Mouse (Mus musculus) midbrain, embryonic 14.5 days (tissue): ENCODE measurements at regions not wholly inside any gene's neighbourhood (a gene's known extent, or its start where the extent isn't known, plus 50 kb on each side); places are given as distances from the start of the nearest gene placed in this dataset.

Experiments used
- ATAC-seq: fragments of 200-750 bp; cut with Nextera tagmentation; 2 replicates; pipeline ENCODE4 v1.8.0; 2017; ENCODE audit warnings: moderate number of reproducible peaks, moderate library complexity; ENCODE audit not compliant: low FRiP score, low TSS enrichment
- DNase-seq: peaks from one replicate; pipeline ENCODE4 v3.0.0-alpha.2; 2015
- H3K27ac ChIP-seq: fragments of 300-500 bp; sonication (generic); replicated peaks from 2 replicates; pipeline ENCODE4 v1.5.1; 2014; ENCODE audit warnings: mild to moderate bottlenecking, low read depth, low read length, moderate library complexity
- H3K27me3 ChIP-seq: fragments of 300-500 bp; sonication (generic); 2 replicates; pipeline ENCODE4 v1.6.1; 2014; ENCODE audit warnings: low read length, control low read depth, mixed read lengths; ENCODE audit not compliant: control insufficient read depth, insufficient read depth
- H3K36me3 ChIP-seq: fragments of 300-500 bp; sonication (generic); 2 replicates; pipeline ENCODE4 v1.6.1; 2014; ENCODE audit warnings: low read length, control low read depth; ENCODE audit not compliant: control insufficient read depth, insufficient read depth
- H3K4me1 ChIP-seq: fragments of 300-500 bp; sonication (generic); 2 replicates; pipeline ENCODE4 v1.6.1; 2014; ENCODE audit warnings: mild to moderate bottlenecking, antibody characterized with exemption, low read length, control low read depth; ENCODE audit not compliant: control insufficient read depth, insufficient read depth
- H3K4me2 ChIP-seq: fragments of 300-500 bp; sonication (generic); 2 replicates; pipeline ENCODE4 v1.6.1; 2014; ENCODE audit warnings: mild to moderate bottlenecking, low read length, moderate library complexity
- H3K4me3 ChIP-seq: fragments of 300-500 bp; sonication (generic); replicated peaks from 2 replicates; pipeline ENCODE4 v1.5.1; 2014; ENCODE audit warnings: low read depth, low read length
- H3K9ac ChIP-seq: fragments of 300-500 bp; sonication (generic); replicated peaks from 2 replicates; pipeline ENCODE4 v1.6.1; 2014; ENCODE audit warnings: mild to moderate bottlenecking, low read length, moderate library complexity
- H3K9me3 ChIP-seq: fragments of 300-500 bp; sonication (generic); 2 replicates; pipeline ENCODE4 v1.6.1; 2016; ENCODE audit warnings: low read length, control low read depth, mixed read lengths; ENCODE audit not compliant: control insufficient read depth
- whole genome bisulfite sequencing: fragments of 180-500 bp; shearing (Covaris S2); extraction: QIAGEN DNeasy Blood & Tissue Kit; methylation state at CpG from one replicate; pipeline ENCODE4 v1.1.7; 2014; 5-methylcytosine and 5-hydroxymethylcytosine counted together

- Histone ChIP-seq H3K4me3 (no peak overlapping the region), H3K9ac (no peak overlapping the region), H3K4me2 (no peak overlapping the region), H3K27ac (no peak overlapping the region), H3K4me1 (no peaks in the 10 kb centered on the region), H3K36me3 (no peaks in the 10 kb centered on the region), H3K9me3 (no peaks in the 10 kb centered on the region), H3K27me3 (no peaks in the 10 kb centered on the region)
- peak; percentile 79 for DNase-seq
- ATAC-seq: peak; percentile 58; the same call in 1 of the 2 replicates
- 24% methylated on average over 9 of the region's 9 CpGs for WGBS
Measured at GRCm38 (mm10) chr12:109839126-109839587, 239.0 kb upstream of the Rtl1 start.

DNA sequence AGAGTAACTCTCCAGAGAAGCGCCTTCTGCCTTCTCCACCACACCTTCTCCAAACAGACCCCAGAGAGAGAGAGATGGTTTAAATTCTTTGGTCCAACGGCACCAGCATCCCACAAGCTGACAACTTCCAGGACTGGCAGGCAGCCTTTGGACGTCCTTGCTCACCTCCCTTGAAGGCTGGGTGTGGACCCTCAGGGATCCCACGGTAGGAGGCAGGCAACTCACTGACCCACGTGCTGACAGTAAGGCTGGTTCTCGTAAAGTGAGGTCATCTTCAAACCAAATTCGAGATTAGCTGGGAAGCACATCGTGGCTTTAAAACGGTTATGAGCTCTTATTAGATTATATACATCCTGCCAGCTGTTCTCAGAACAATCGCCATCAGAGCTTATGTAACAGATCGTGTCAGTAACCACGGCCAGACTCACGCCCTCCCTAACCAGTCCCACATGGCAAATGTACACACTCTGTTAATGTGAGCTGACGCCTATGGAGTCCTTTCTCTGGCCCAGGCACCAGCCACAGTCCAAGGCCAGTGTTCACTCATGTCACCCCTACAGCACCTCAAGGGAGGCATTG is 239.9 kb upstream of the Rtl1 start:
- Histone ChIP-seq H3K4me3 (no peak overlapping the region), H3K27me3 (no peaks in the 10 kb centered on the region), H3K4me2 (no peak overlapping the region), H3K27ac (no peak overlapping the region), H3K36me3 (no peaks in the 10 kb centered on the region), H3K4me1 (no peaks in the 10 kb centered on the region), H3K9ac (no peak overlapping the region), H3K9me3 (no peaks in the 10 kb centered on the region)
- 70% methylated on average over 14 of the region's 14 CpGs for WGBS
- ATAC-seq (no peak), DNase-seq (no peak)

DNA sequence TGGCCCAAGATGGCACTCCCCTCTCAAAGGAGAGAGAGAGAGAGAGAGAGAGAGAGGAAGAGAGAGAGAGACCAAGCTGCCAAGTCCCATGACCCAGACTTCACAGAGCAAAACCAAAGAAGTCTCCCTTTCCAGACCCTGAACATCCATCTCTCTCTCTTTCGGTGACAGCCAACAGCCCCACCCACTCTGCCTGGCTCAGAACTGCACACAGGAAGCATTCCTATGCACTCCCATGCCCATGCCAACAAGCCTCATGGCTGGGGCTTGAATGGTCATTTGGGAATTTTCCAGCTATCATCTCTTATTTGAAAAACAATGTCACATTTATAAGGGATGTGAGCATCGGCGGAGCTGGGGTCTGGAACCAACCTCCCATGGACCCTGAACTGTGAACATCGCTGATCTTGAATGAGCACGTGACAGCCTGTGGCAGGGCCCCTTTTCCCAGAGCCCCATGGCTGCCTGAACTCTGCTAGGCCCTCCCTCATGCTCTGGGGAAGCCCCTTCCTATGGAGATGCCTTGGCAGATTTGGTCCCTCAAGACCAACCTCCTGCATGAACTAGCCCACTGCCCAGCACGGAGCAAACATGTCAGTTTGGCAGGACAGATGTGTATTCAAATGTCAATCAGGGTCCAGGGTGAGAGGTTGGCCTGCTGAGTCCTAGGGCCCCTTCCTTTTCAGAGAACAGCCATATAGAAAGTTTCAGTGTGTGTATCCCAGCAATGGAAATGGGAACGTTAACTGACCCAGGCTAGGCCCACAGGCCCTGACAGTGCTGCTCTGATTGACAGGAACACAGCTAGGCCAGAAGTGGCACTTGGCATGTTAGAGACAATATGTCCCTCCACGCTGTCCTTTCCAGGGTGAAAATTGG is 244.8 kb upstream of the Rtl1 start:
- no peak overlapping the region for H3K27ac ChIP-seq
- ATAC-seq: no peak
- H3K9ac ChIP-seq: no peak overlapping the region
- H3K4me3 ChIP-seq: no peak overlapping the region
- H3K4me1 ChIP-seq: 0 out of 2 replicates have a peak, but pooled peaks cover 5% of the 10 kb centered on the region
- no peaks in the 10 kb centered on the region for H3K9me3 ChIP-seq
- no peaks in the 10 kb centered on the region for H3K36me3 ChIP-seq
- 35% methylated on average over 8 of the region's 8 CpGs for WGBS
- DNase-seq: no peak
- no peaks in the 10 kb centered on the region for H3K27me3 ChIP-seq
- no peak overlapping the region for H3K4me2 ChIP-seq

GRCm38 (mm10) chr12:109845602-109845906 is 245.4 kb upstream of the Rtl1 start:
- Histone ChIP-seq H3K4me1 (0 out of 2 replicates have a peak, but pooled peaks cover 5% of the 10 kb centered on the region), H3K27me3 (no peaks in the 10 kb centered on the region), H3K36me3 (no peaks in the 10 kb centered on the region), H3K9me3 (no peaks in the 10 kb centered on the region), H3K9ac (no peak overlapping the region), H3K4me3 (no peak overlapping the region), H3K4me2 (no peak overlapping the region), H3K27ac (no peak overlapping the region)
- no peak for ATAC-seq
- WGBS: 26% methylated on average over 5 of the region's 5 CpGs
- DNase-seq: no peak

DNA sequence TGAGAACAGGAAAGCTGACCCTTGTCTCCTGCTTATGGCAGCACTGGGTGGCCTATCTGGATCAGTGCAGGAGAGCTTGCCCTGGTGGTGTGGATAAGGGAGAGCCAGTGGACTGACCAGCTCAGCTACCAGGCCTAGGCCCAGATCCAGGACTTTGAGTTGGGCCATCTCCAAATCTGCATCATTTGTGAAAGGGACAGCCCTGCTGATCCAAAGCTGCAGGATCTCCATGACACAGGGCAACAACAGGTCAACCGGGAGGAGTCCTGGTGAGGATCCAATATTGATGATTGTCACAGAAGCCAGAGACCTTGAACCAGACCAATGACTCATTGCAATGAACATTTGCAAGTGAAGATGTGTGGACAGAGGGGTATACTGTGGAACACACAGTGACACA is 256.2 kb upstream of the Rtl1 start:
- WGBS: 94% methylated on average over 1 of the region's 1 CpGs

GRCm38 (mm10) chr12:109857705-109858104 is 257.6 kb upstream of the Rtl1 start:
- 70% methylated on average over 4 of the region's 4 CpGs for WGBS

More for the DNA sequence above, 256.2 kb upstream of the Rtl1 start:
- no peak overlapping the region for H3K9ac ChIP-seq
- H3K9me3 ChIP-seq: no peaks in the 10 kb centered on the region
- DNase-seq (no peak), ATAC-seq (no peak)
- no peak overlapping the region for H3K4me3 ChIP-seq
- H3K27me3 ChIP-seq: no peaks in the 10 kb centered on the region
- no peak overlapping the region for H3K27ac ChIP-seq
- H3K4me2 ChIP-seq: no peak overlapping the region
- H3K36me3 ChIP-seq: no peaks in the 10 kb centered on the region
- H3K4me1 ChIP-seq: no peaks in the 10 kb centered on the region

DNA sequence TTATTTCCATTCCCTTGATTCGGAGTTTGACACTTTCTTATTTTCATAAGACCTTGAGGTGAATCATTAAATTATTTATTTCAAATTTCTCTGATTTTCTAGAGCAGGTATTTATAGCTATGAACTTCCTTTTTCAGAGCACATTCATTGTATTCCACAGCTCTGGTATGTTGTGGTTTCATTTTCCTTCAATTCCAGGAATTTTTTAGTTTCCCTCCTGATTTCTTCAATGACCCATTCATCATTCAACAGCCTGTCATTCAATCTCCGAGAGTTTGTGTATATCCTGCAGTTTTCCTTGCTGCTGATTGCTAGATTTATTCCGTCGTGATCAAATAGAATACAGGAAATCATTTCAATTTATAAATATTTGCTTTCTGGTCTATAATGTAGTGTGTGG is 264.7 kb upstream of the Rtl1 start:
- no peak overlapping the region for H3K9ac ChIP-seq
- H3K9me3 ChIP-seq: no peaks in the 10 kb centered on the region
- H3K4me1 ChIP-seq: no peaks in the 10 kb centered on the region
- ATAC-seq (no peak), DNase-seq (no peak)
- no peaks in the 10 kb centered on the region for H3K27me3 ChIP-seq
- H3K4me3 ChIP-seq: no peak overlapping the region
- H3K4me2 ChIP-seq: no peak overlapping the region
- H3K27ac ChIP-seq: no peak overlapping the region
- WGBS: 83% methylated on average over 4 of the region's 4 CpGs
- no peaks in the 10 kb centered on the region for H3K36me3 ChIP-seq

More at GRCm38 (mm10) chr12:109857705-109858104, 257.6 kb upstream of the Rtl1 start:
- Histone ChIP-seq H3K4me1 (no peaks in the 10 kb centered on the region), H3K9ac (no peak overlapping the region), H3K36me3 (no peaks in the 10 kb centered on the region), H3K27ac (no peak overlapping the region), H3K9me3 (no peaks in the 10 kb centered on the region), H3K4me3 (no peak overlapping the region), H3K4me2 (no peak overlapping the region), H3K27me3 (no peaks in the 10 kb centered on the region)
- DNase-seq: no peak
- no peak for ATAC-seq

DNA sequence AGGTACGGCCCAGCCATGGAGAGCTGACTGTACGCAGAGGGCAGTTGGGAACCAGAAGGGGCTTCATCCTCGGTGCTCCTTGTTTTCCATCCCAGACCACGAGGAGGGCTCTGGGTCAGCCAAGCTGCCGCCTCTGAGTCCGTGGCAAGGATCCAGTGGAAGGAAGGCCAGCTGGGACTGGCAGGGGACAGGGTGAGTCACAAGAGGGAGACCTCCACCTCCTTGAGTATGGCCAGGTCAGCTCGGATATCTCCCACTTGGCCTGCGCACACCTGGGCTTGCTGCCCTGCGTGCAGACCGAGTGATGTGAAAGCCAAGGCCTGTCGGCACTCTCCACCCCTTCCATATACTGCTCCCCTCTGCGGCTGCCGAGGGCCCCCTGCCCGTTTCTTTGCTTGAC is 270.9 kb upstream of the Rtl1 start:
- 94% methylated on average over 14 of the region's 14 CpGs for WGBS
- H3K4me2 ChIP-seq: no peak overlapping the region
- ATAC-seq (no peak), DNase-seq (no peak)
- no peak overlapping the region for H3K4me3 ChIP-seq
- no peak overlapping the region for H3K9ac ChIP-seq
- H3K9me3 ChIP-seq: no peaks in the 10 kb centered on the region
- H3K4me1 ChIP-seq: no peaks in the 10 kb centered on the region
- no peak overlapping the region for H3K27ac ChIP-seq
- H3K36me3 ChIP-seq: no peaks in the 10 kb centered on the region
- H3K27me3 ChIP-seq: no peaks in the 10 kb centered on the region

DNA sequence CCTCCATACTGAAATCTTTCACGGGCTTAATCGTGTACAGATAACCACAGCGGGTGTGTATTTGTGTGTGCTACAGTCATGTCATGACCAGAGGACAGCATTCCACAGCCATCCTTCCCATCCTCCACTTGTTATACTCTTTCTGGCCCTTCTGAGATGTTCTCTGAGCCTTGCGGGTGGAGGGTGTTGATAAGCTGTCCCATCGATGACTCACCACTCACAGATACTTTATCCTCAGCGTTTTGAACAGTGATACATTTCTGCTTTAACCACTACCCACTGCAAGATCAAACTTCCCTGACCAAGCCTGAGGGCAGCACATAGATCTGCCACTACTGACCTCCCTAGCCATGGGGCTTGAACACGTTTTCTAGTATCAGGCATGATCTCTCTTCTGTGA is 274.3 kb upstream of the Rtl1 start:
- DNase-seq (no peak), ATAC-seq (no peak)
- Histone ChIP-seq H3K27me3 (no peaks in the 10 kb centered on the region), H3K36me3 (no peaks in the 10 kb centered on the region), H3K4me1 (no peaks in the 10 kb centered on the region), H3K4me2 (no peak overlapping the region), H3K27ac (no peak overlapping the region), H3K9me3 (no peaks in the 10 kb centered on the region), H3K4me3 (no peak overlapping the region), H3K9ac (no peak overlapping the region)
- 88% methylated on average over 7 of the region's 7 CpGs for WGBS
